In the genomic region with DNA sequence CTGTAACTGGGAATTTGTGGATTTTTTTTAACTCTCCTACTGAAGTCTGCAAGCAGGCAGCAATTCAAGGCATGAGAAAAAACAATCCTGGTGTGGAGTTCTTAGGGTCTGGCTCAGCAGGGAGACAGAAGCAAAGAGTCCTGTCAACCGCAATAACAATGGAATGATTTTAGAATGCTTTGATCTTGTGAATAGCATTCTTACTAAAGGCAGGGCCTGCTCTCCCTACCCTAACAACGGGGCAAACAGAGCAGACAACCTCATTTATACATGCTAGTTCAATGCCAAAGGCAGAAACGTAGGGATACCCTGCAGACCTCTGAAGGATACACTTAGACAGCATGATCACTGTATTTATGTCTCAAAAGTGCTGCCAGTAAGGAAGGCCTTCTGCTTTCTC, we compare ENCODE assay signal across 11 mouse cellular contexts.
DNase-seq lines count a peak whose midpoint lies in the region; ATAC-seq lines count a peak whose summit lies in the region.
"Had no signal": no experiment of that assay in that cellular context is flagged by ENCODE, and none has a peak within 500 bp of the region (broad histone marks: within the 10 kb centered on the region; RNA-seq: fewer than 3 reads in every experiment).

No protein-coding gene starts in this region.

- H3K9me3 ChIP-seq in neural tube, embryonic 11.5 days (ENCODE audit: control insufficient read depth, low read length): no peaks in the 10 kb centered on the region
- H3K9me3 ChIP-seq in embryonic facial prominence, embryonic 14.5 days (ENCODE audit: control insufficient read depth, low read length): no peaks in the 10 kb centered on the region
- no peaks in the 10 kb centered on the region; the same call in 1 of the 2 replicates for H3K9me3 ChIP-seq in hindbrain, embryonic 16.5 days (ENCODE audit: control insufficient read depth, low read length)
- H3K9me3 ChIP-seq: liver, embryonic 12.5 days had no signal

- under 1% methylated on average over 3 of the region's 3 CpGs for WGBS in neural tube, embryonic 11.5 days
- 8% methylated on average over 3 of the region's 3 CpGs for WGBS in embryonic facial prominence, embryonic 14.5 days
- WGBS in hindbrain, embryonic 16.5 days: 8% methylated on average over 3 of the region's 3 CpGs

- DNase-seq in neural tube, embryonic 11.5 days (ENCODE audit: low spot score): peak; percentile 33
- no peak for DNase-seq in neural tube, embryonic 10.5 days (ENCODE audit: extremely low spot score, low spot score)
- DNase-seq in embryonic facial prominence, embryonic 14.5 days (ENCODE audit: low spot score): peak; percentile 56
- no peak for DNase-seq in kidney, postnatal 36 days
- DNase-seq in layer of hippocampus, adult 8-10 months (ENCODE audit: low spot score in 2 of 2): no peak
- no peak for DNase-seq in ovary, postnatal 10 days (ENCODE audit: low spot score)
- DNase-seq: kidney, adult 8-10 months; thymus, postnatal 4 days had no signal

- H3K4me2 ChIP-seq in neural tube, embryonic 11.5 days (ENCODE audit: low read depth): no peak overlapping the region
- no peak overlapping the region for H3K4me2 ChIP-seq in embryonic facial prominence, embryonic 14.5 days (ENCODE audit: low read depth, low read length)
- no peak overlapping the region for H3K4me2 ChIP-seq in hindbrain, embryonic 16.5 days (ENCODE audit: low read length)
- H3K4me2 ChIP-seq: liver, embryonic 12.5 days had no signal

- H3K36me3 ChIP-seq in neural tube, embryonic 11.5 days (ENCODE audit: control insufficient read depth, insufficient read depth, low read length): no peaks in the 10 kb centered on the region
- H3K36me3 ChIP-seq in embryonic facial prominence, embryonic 14.5 days (ENCODE audit: control insufficient read depth, insufficient read depth, low read length): no peaks in the 10 kb centered on the region
- H3K36me3 ChIP-seq in hindbrain, embryonic 16.5 days (ENCODE audit: control insufficient read depth, insufficient read depth, low read length): no peaks in the 10 kb centered on the region
- H3K36me3 ChIP-seq: liver, embryonic 12.5 days had no signal

- no peaks in the 10 kb centered on the region for H3K27me3 ChIP-seq in neural tube, embryonic 11.5 days (ENCODE audit: control insufficient read depth, insufficient read depth, low read length)
- no peaks in the 10 kb centered on the region for H3K27me3 ChIP-seq in embryonic facial prominence, embryonic 14.5 days (replicated peaks; ENCODE audit: control insufficient read depth, insufficient read depth, low read length)
- H3K27me3 ChIP-seq in hindbrain, embryonic 16.5 days (replicated peaks; ENCODE audit: control insufficient read depth, insufficient read depth, low read length): no peaks in the 10 kb centered on the region
- H3K27me3 ChIP-seq: liver, embryonic 12.5 days had no signal

- no peak overlapping the region for H3K9ac ChIP-seq in neural tube, embryonic 11.5 days (ENCODE audit: low read length)
- H3K9ac ChIP-seq in embryonic facial prominence, embryonic 14.5 days (ENCODE audit: low read depth, low read length): no peak overlapping the region
- H3K9ac ChIP-seq in hindbrain, embryonic 16.5 days (ENCODE audit: low read depth, low read length): no peak overlapping the region
- H3K9ac ChIP-seq: liver, embryonic 12.5 days had no signal

- no peak overlapping the region for H3K27ac ChIP-seq in neural tube, embryonic 11.5 days (ENCODE audit: low read depth, low read length)
- H3K27ac ChIP-seq in embryonic facial prominence, embryonic 14.5 days (replicated peaks; ENCODE audit: low read depth, low read length): no peak overlapping the region
- H3K27ac ChIP-seq in hindbrain, embryonic 16.5 days (ENCODE audit: low read depth, low read length): no peak overlapping the region
- H3K27ac ChIP-seq: liver, embryonic 12.5 days had no signal

- H3K4me1 ChIP-seq in neural tube, embryonic 11.5 days (ENCODE audit: control insufficient read depth, insufficient read depth, low read length): no peaks in the 10 kb centered on the region
- no peaks in the 10 kb centered on the region for H3K4me1 ChIP-seq in embryonic facial prominence, embryonic 14.5 days (ENCODE audit: control insufficient read depth, insufficient read depth, low read length)
- H3K4me1 ChIP-seq in hindbrain, embryonic 16.5 days (ENCODE audit: control insufficient read depth, insufficient read depth, low read depth, low read length): no peaks in the 10 kb centered on the region
- H3K4me1 ChIP-seq: liver, embryonic 12.5 days had no signal

- peak; percentile 41; the same call in 1 of the 2 replicates for ATAC-seq in neural tube, embryonic 11.5 days (ENCODE audit: insufficient read depth, low FRiP score, low TSS enrichment)
- peak; percentile 30; the same call in 1 of the 2 replicates for ATAC-seq in embryonic facial prominence, embryonic 14.5 days (ENCODE audit: low read depth)
- ATAC-seq in hindbrain, embryonic 16.5 days: 0 out of 2 replicates have a peak, but pooled peaks have one; percentile 48
- ATAC-seq: liver, embryonic 12.5 days had no signal

- H3K4me3 ChIP-seq in neural tube, embryonic 11.5 days (ENCODE audit: low read depth, low read length): no peak overlapping the region
- H3K4me3 ChIP-seq in embryonic facial prominence, embryonic 14.5 days (ENCODE audit: low read depth, low read length): no peak overlapping the region
- H3K4me3 ChIP-seq in hindbrain, embryonic 16.5 days (ENCODE audit: low read length): no peak overlapping the region
- H3K4me3 ChIP-seq: liver, embryonic 12.5 days; myocyte had no signal

Comparison
In these comparisons a context has a peak if more than half of its experiments do, and no peak if none do; other contexts are left out.
1. DNase-seq: peak in neural tube, embryonic 11.5 days (single experiment) and embryonic facial prominence, embryonic 14.5 days (single experiment); none in neural tube, embryonic 10.5 days (single experiment), kidney, postnatal 36 days (0 of 2), layer of hippocampus, adult 8-10 months (0 of 2) and ovary, postnatal 10 days (single experiment).
2. Peak in every context shown above with its lines, with median percentiles within 50 percentile points of each other: ATAC-seq.